Mouse (Mus musculus) spleen, embryonic (tissue): Measurements from ENCODE around the gene Uqcrh.

ENCODE experiments used
- CTCF ChIA-PET: fragments of 350-600 bp; sonication (Branson Sonifier 250); formaldehyde crosslinking; loops from one replicate; lab custom pipeline; 2022; lab: Charles Lee

Gene Uqcrh

DNA sequence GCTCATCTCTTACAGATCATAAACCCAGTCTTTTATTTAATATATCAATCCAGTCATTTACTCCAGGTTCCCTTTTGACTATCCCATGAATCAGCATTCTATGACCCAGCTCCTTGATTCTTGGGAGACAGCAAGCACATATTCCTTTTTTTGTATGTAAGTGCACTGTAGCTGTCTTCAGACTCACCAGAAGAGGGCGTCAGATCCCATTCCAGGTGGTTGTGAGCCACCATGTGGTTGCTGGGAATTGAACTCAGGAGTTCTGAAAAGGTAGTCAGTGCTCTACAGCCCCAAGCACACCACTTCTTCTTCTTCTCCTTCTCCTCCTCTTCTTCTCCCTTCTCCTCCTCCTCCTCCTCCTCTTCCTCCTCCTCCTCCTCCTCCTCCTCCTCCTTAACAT, 17.3 kb downstream of the Uqcrh start:
- CTCF ChIA-PET = no interaction called here

DNA sequence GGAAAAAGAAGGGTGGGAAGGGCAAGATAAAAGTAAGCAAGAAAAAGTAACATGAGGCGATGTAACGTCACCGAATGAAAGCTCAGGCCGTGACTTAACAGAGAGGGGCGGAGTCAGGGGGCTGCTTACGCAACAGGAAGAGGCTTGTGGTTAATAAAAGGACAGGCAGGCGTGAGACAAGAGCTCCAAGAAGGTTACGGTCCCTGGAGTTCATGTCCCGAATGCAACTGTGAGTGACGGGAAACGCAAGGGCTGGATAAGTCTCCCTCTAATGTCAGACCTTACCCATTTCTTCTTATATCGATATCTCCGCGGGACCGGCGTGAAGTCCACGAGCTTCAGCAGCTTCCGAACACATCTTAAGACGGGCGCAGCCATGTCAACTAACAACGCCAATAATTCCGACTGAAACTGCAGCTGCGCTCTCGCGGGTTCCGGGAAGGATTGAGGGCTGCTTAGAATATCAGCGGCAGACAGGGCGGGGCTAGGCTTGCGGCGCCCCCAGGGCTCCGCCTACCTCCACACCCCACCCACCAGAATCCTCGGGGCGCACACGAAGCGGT, 21.4 kb downstream of the Uqcrh start, which contains the start of gene Nsun4:
TSS of gene Nsun4 (minus strand) at position 478 of the 563 bp plus-strand sequence.
- CTCF ChIA-PET = interaction anchor here (0.7 kb wide), 1 partner anchor 21 kb away, joined by 3 read pairs; no protein-coding TSS in a partner anchor

DNA sequence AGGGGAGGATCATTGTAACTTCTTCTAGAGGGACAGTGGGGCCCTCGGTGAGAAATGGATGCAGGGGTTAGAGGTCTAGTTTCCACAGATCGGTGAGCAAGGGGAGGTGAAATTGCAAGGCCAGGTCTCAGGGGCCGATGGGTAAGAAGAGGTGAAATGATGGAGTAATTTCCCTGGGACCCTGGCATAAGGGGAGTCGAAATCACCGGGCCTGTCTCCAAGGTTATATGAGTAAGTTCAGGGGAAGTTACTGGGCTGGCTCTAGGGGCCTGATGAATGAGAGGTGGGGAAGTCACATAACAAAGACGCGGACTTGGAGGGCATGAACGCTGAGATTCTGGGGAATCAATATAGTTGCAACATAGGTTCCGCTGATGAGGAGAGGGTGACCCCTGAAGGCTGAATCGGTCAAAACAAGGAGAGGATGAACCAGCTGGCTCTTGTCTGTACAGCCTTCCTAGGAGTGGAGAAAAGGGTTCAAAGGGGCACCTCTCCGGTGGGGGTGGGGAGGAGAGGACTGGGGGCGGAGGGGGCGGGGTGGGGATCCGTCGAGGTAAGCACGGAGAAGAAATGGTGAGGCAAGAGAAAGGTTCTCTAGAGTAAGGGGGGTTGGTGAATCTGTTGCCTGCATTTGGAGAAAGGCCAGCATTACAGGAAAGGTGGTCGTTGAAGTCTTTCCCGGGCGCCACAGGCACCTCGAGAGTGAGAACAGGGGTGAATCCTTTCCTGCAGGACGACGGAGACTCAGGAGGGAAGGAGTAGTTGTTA, 22.2 kb downstream of the Uqcrh start:
- CTCF ChIA-PET = interaction anchor here (0.7 kb wide), 1 partner anchor 21 kb away, joined by 3 read pairs; no protein-coding TSS in a partner anchor

DNA sequence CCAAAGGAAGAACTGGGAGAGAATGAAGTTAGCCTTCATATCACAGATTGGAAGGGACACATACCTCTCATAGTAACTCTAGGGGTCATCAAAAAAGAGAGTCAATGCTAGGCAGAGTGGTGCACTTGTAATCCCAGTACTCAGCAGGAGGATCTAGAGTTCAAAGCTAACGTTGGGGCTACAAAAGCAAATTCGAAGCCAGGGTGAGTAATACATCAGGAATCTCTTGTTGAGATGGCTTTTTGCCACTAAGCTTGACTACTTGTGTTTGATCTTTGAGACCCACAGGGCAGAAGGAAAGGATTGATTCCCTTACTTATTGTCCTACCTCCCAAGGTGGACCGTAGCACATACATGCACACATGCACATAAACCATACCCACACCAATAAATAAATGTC, 25.7 kb downstream of the Uqcrh start:
- CTCF ChIA-PET = no interaction called here

DNA sequence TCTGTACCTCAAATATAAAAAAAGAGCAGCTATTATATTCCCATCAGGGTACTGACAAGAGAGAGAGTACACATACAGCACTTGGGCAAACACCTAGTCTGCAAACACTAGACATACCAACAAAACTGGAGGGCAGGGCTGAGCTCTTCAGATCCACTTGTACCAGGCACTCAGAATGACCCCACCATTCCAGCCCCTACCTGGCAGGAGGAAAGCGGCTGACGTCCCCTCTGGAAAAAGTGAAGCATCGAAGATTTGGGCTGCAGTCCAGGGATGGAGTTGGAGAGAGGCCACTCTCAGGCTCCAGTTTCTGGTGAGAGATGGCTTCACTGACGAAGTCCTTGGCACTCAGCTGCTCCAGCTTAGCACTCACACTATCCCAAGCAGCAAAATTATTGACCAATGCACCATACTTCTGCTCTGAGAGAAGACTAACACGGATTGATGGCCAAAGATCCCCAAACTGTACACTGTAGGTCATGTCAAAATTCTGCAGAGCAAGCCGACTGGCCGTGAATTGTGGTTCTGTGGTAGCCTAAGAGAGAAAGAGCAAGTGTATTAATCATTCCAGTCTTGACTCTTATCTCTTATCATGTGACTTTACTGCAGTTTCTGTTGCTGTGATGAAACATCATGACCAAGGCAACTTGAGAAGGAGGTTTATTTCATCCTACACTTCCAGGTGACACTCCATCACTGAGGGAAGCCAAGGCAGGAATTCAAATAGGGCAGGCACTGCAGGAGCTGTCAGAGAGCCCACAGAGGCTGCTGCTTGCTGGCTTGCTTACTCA, 26.5 kb downstream of the Uqcrh start:
- CTCF ChIA-PET = no interaction called here

DNA sequence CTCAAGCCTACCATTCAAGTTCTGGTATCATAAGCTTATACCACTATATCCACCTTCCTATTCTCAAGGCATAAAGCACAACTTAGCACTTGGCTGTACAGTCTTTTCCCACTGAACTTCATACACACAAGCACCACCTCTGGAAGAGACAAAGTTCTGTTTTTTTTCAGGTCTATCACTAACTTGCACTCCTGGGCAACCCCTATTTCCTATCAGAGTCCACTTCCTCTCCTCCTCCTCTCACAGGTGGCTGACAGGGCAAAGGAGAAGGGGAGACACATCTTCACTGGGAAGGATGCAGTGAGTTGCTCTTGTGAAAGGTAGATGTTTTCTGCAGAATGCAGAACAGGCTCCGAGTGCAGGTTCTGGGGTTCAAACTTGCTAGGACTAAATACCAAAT, 27.2 kb downstream of the Uqcrh start:
- CTCF ChIA-PET = no interaction called here

DNA sequence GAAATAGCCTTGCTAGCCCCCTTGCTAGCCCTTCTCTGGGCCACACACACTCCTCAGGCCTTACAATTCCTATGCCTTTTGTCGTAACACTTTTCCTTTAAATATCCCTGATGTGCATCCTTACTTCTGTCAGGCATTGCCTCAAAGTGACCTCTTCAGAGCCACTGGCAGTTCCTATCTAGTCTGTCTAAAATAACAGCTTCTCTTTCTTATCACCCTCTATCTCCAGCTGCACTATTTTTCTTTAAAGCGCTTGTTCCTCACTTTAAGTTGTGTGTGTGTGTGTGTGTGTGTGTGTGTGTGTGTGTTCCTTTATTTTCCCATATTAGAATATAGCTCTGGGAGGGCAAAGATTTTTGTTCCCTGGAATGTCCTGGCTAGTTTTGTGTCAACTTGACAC, 28.3 kb downstream of the Uqcrh start:
- CTCF ChIA-PET = no interaction called here

DNA sequence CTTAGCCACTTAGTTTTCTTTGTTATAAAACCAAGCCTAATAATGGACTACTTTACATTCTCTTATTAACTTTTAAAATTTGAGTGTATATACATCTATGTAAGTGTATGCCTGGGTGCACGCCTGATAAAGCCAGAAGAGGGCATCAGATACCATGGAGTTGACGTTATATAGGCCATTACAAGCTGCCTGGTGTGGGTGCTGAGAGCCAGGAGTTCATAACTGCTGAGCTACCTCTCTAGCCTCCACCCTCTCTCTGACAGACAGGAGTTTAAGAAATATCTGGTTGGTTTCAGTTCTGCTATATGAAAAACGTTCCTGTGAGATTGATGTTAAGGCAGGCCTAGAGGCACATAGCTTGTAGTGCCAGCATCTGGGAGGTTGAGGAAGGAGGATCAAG, 32.7 kb downstream of the Uqcrh start:
- CTCF ChIA-PET = interaction anchor here (0.6 kb wide), 1 partner anchor 108 kb away, joined by 3 read pairs; no protein-coding TSS in a partner anchor

DNA sequence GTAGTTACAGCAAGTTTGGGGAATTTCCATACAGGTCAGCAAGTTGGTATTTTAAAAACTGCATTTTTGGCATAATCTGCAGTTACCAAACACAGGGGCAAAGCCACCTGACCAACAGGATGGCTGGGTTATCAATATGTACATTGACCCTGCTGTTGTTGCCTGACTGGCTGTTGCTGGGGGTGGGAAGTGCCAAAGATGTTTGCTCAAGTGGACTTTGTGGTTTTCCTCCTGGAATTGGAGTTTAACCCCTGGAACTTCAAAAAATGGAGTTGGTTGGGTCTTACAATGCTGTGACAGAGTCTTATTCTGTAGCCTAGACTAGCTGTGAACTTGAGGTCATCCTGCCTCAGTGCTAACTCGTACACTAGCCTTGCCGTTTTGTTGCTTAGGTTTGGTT, 34.4 kb downstream of the Uqcrh start:
- CTCF ChIA-PET = no interaction called here

DNA sequence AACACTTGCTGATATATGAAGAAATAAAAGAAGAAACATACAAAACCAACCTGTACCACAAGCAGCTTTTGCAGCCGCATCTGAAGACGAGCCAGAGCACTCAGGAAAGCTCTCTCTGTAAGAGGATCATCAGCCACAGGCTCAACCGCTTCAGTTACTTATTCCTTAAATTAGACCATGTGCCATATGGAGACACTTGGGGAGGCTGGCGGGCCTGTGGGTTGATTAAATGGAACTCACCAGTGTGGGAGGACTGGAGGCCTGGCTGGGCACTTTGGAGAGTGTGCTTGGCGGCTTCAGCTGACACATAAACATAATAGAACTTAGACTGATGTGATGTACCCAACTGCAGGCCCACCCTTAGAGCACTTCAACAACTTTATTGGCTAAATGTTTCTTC, 41.5 kb downstream of the Uqcrh start:
- CTCF ChIA-PET = no interaction called here

DNA sequence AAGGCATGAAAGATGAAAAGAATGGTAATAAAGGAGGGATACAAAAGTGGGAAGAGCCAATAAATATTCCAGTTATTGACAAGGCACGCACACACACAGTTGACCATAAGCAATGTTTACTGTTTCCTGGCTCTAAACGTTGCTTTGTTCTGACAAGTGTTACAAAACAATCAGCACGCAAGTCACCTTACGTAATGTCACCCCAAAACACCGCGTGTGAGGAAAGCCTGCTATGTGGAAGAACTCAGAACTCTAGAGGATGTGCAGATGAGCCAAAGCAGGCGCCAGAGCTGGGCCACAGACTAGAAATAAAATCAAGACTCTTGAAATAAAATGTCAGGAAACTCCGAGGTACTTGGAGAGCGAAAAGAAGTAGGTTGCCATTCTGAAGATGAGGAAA, 42.0 kb downstream of the Uqcrh start:
- CTCF ChIA-PET = no interaction called here

DNA sequence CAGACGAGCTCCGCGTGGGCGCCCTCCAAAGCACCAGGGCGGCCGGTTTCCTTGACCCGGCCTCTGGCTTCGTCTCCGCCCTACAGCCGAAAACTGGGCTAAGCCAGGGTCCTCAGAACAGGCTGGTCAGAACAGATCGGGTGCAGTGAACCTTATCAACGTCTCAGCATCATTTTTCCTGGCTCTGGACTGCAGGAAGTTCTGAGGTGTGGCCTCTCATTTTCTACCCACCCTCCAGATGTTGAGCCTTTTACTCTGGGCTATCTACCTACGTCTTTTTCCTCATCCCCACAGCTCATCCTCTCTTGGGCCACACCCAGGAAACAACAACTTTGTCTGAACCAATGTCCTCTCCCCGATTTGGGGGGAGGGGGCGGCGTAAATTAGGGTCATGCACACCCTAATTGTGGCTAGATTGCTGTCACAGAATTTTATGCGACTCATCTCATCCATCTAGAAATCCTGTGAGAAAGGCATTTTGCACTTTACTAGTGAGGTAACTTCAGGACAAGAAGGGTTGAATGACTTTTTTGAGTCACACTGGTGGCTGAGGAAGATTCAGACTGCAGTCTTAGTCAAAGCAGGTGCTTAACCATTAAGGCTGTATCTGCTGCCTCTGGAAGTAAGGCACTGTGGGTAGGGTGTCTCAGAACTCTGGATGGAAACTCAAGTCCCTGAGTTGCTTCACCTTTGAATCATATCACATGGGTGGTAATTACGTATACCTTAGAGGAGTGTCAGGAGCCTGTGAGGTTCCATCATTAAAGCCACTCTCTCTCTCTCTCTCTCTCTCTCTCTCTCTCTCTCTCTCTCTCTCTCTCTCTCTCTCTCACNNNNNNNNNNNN, 56.7 kb downstream of the Uqcrh start, which contains the start of gene Faah:
TSS of gene Faah (minus strand) at position 25 of the 845 bp plus-strand sequence.
- CTCF ChIA-PET = no interaction called here

DNA sequence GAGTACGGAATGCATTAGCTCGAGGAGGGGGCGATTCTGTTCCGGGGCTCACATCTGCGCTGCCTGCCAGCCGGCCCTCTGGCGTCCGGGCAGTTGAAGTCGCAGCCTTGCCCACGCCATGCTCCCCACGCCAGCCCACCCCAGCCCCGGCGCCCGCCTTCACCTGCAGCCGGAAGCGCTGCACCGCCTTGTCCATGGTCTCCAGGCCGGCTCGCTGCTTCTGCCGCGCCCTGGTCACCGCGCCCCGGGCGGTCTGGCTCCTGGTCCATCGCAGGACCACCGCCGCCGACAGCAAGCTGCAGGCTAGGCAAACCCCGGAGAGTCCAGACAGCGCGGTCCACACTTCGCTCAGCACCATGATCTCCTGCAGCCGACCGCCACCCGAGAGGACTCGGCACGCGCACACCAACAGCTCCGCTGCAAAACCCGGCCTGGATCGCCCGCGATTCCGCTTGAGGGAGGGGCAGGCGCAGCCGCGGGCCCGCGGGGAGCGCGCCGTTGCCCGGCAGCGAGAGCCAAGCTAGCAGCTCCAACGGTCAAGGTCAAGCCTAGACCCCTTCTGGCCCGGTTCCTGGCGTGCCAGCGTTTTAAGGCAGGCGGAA, 57.5 kb downstream of the Uqcrh start:
- CTCF ChIA-PET = no interaction called here
